Mouse (Mus musculus): ENCODE measurements at regions not wholly inside any gene's neighbourhood (a gene's known extent, or its start where the extent isn't known, plus 50 kb on each side); places are given as distances from the start of the nearest gene placed in this dataset.
A peak's percentile ranks its signal among the peaks of the same experiment; 100 is the strongest.

- Histone ChIP-seq H3K36me3 (ENCODE audit: control insufficient read depth, insufficient read depth) (no peaks in the 10 kb centered on the region), H3K9ac (replicated peaks; ENCODE audit: low read depth, low read length) (no peak overlapping the region), H3K4me2 (ENCODE audit: low read length) (no peak overlapping the region), H3K9me3 (ENCODE audit: control insufficient read depth, low read length) (no peaks in the 10 kb centered on the region), H3K4me3 (replicated peaks; ENCODE audit: low read length) (no peak overlapping the region), H3K27me3 (replicated peaks; ENCODE audit: control insufficient read depth, insufficient read depth, low read length) (no peaks in the 10 kb centered on the region), H3K27ac (ENCODE audit: low read length) (no peak overlapping the region), H3K4me1 (replicated peaks; ENCODE audit: control insufficient read depth, insufficient read depth, low read length) (peaks cover 4% of the 10 kb centered on the region; the same call in 1 of the 2 replicates)
- ATAC-seq, result no peak
- 84% methylated on average over 2 of the region's 2 CpGs for WGBS
These were observed 512.2 kb upstream of the Mki67 start for GRCm38 (mm10) chr7:136228331-136228730.

DNA sequence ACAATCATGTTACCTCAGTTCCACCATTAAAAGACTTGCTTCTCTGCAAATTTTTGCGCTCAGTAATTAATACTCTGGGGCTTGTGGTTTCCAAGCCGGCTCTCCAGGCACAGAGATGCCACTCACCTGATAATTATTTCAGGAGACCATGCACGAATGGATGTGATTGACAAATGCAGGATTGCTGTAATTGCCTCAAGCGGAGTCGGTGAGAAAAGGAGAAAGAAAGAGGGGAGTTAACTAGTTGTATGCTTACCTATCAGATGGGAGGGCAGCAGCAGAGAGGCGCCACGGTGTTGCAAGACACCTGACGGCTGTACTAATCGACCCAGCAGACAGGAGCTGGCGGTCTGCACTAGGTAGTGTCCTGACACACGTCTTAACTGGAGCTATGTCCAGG, 513.4 kb upstream of the Mki67 start:
- Histone ChIP-seq H3K36me3 (ENCODE audit: control insufficient read depth, insufficient read depth) (no peaks in the 10 kb centered on the region), H3K27ac (ENCODE audit: low read length) (no peak overlapping the region), H3K4me1 (replicated peaks; ENCODE audit: control insufficient read depth, insufficient read depth, low read length) (peaks cover 4% of the 10 kb centered on the region; the same call in 1 of the 2 replicates), H3K4me3 (replicated peaks; ENCODE audit: low read length) (no peak overlapping the region), H3K4me2 (ENCODE audit: low read length) (no peak overlapping the region), H3K27me3 (replicated peaks; ENCODE audit: control insufficient read depth, insufficient read depth, low read length) (no peaks in the 10 kb centered on the region; the same call in 1 of the 2 replicates), H3K9me3 (ENCODE audit: control insufficient read depth, low read length) (no peaks in the 10 kb centered on the region), H3K9ac (replicated peaks; ENCODE audit: low read depth, low read length) (no peak overlapping the region)
- ATAC-seq, result no peak
- 41% methylated on average over 11 of the region's 11 CpGs for WGBS

DNA sequence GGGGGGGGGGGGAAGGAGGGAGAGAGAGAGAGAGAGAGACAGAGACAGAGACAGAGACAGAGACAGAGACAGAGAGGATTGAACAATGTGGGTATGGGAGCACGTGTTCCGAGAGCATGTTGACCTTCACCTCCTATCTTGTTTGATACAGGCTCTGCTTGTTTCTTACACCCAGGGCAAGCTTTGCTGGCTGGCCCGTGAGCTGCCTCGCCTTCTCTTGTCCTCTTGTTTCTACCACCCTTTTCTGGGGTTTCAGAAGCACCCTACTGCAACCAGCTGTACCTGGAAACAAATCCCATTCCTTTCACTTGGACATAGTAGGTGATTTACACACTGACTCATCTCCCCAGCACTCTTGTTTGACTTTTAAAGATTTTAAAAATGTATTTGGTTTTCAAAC, 516.0 kb upstream of the Mki67 start:
- no peak overlapping the region for H3K4me3 ChIP-seq (replicated peaks; ENCODE audit: low read length)
- no peak overlapping the region for H3K9ac ChIP-seq (replicated peaks; ENCODE audit: low read depth, low read length)
- ATAC-seq, result no peak
- H3K36me3 ChIP-seq (ENCODE audit: control insufficient read depth, insufficient read depth), result no peaks in the 10 kb centered on the region
- H3K4me2 ChIP-seq (ENCODE audit: low read length), result no peak overlapping the region
- 90% methylated on average over 4 of the region's 4 CpGs for WGBS
- no peaks in the 10 kb centered on the region; the same call in 1 of the 2 replicates for H3K27me3 ChIP-seq (replicated peaks; ENCODE audit: control insufficient read depth, insufficient read depth, low read length)
- H3K27ac ChIP-seq (ENCODE audit: low read length), result no peak overlapping the region
- H3K9me3 ChIP-seq (ENCODE audit: control insufficient read depth, low read length), result no peaks in the 10 kb centered on the region
- peaks cover 8% of the 10 kb centered on the region for H3K4me1 ChIP-seq (replicated peaks; ENCODE audit: control insufficient read depth, insufficient read depth, low read length)

DNA sequence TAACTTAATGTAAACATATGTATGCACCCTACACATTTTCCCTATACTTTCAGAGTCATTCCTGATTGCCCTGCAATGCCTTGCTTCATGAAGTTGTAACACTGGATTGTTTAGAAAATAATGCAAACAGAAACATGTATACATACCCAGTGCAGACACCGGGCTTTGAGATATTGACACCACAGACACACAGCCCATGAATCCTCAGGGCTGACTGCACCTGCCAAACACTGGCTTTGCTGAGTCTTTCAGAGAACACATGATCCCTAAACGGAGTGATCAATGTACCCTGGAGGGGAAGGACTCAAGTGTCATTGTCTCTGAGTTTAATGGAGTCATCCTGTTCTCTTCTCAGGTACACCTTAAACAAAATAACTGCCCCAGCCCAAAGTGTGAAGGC, 519.4 kb upstream of the Mki67 start:
- H3K4me2 ChIP-seq (ENCODE audit: low read length), result no peak overlapping the region
- WGBS, result 59% methylated on average over 2 of the region's 2 CpGs
- no peak for ATAC-seq

DNA sequence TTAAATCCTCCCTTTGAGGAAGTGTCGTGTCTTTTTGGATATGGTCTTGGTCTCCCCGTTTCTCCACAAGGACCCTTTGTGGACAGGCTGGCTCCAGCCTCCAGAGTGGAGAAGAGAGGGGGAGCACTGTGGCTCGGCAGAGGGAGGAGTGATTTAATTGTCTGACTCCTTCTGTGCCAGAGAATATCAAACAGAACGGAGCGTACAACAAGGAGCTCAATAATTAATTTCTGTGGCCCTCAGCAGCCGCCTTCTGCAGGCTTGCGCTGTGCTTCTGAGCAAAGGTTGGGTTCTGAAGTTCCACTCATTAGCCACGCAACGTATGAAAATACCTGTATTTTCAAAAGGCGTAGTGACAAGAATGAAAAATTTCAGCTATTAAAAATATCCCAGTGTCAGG, 520.2 kb upstream of the Mki67 start:
- no peak for ATAC-seq
- no peak overlapping the region for H3K27ac ChIP-seq (ENCODE audit: low read length)
- H3K9me3 ChIP-seq (ENCODE audit: control insufficient read depth, low read length), result no peaks in the 10 kb centered on the region
- peaks cover 4% of the 10 kb centered on the region; the same call in 1 of the 2 replicates for H3K4me1 ChIP-seq (replicated peaks; ENCODE audit: control insufficient read depth, insufficient read depth, low read length)
- no peak overlapping the region for H3K9ac ChIP-seq (replicated peaks; ENCODE audit: low read depth, low read length)
- H3K36me3 ChIP-seq (ENCODE audit: control insufficient read depth, insufficient read depth), result no peaks in the 10 kb centered on the region
- no peak overlapping the region for H3K4me2 ChIP-seq (ENCODE audit: low read length)
- H3K27me3 ChIP-seq (replicated peaks; ENCODE audit: control insufficient read depth, insufficient read depth, low read length), result no peaks in the 10 kb centered on the region; the same call in 1 of the 2 replicates
- H3K4me3 ChIP-seq (replicated peaks; ENCODE audit: low read length), result no peak overlapping the region
- 34% methylated on average over 10 of the region's 10 CpGs for WGBS

More for the DNA sequence above, 519.4 kb upstream of the Mki67 start:
- Histone ChIP-seq H3K4me1 (replicated peaks; ENCODE audit: control insufficient read depth, insufficient read depth, low read length) (peaks cover 4% of the 10 kb centered on the region; the same call in 1 of the 2 replicates), H3K9me3 (ENCODE audit: control insufficient read depth, low read length) (no peaks in the 10 kb centered on the region), H3K27me3 (replicated peaks; ENCODE audit: control insufficient read depth, insufficient read depth, low read length) (no peaks in the 10 kb centered on the region; the same call in 1 of the 2 replicates), H3K9ac (replicated peaks; ENCODE audit: low read depth, low read length) (no peak overlapping the region), H3K36me3 (ENCODE audit: control insufficient read depth, insufficient read depth) (no peaks in the 10 kb centered on the region), H3K27ac (ENCODE audit: low read length) (no peak overlapping the region), H3K4me3 (replicated peaks; ENCODE audit: low read length) (no peak overlapping the region)

DNA sequence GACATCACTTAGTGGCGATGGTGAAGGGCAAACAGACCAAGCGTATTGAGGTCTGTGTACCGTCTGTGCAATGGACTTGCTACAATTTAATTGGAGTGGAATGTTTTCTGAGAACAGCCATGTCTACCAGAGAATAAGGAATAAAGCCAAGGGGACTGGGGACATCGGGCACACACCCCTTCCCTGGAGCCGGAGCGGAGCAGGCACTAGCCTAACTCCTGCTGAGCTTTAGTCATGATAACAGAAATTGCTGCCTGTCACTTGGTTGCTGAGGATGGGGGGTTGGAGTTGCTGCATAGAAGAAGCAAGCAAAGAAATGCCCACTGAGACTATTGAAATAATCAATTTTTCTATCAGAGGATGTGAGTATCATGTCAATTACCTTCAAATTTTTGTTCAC, 549.5 kb upstream of the Mki67 start:
- H3K36me3 ChIP-seq (ENCODE audit: control insufficient read depth, insufficient read depth), result no peaks in the 10 kb centered on the region
- no peak overlapping the region for H3K4me3 ChIP-seq (replicated peaks; ENCODE audit: low read length)
- no peak overlapping the region for H3K27ac ChIP-seq (ENCODE audit: low read length)
- H3K9me3 ChIP-seq (ENCODE audit: control insufficient read depth, low read length), result no peaks in the 10 kb centered on the region
- H3K27me3 ChIP-seq (replicated peaks; ENCODE audit: control insufficient read depth, insufficient read depth, low read length), result no peaks in the 10 kb centered on the region
- 27% methylated on average over 6 of the region's 6 CpGs for WGBS
- ATAC-seq, result no peak
- H3K4me2 ChIP-seq (ENCODE audit: low read length), result no peak overlapping the region
- peaks cover 19% of the 10 kb centered on the region for H3K4me1 ChIP-seq (replicated peaks; ENCODE audit: control insufficient read depth, insufficient read depth, low read length)
- H3K9ac ChIP-seq (replicated peaks; ENCODE audit: low read depth, low read length), result no peak overlapping the region

DNA sequence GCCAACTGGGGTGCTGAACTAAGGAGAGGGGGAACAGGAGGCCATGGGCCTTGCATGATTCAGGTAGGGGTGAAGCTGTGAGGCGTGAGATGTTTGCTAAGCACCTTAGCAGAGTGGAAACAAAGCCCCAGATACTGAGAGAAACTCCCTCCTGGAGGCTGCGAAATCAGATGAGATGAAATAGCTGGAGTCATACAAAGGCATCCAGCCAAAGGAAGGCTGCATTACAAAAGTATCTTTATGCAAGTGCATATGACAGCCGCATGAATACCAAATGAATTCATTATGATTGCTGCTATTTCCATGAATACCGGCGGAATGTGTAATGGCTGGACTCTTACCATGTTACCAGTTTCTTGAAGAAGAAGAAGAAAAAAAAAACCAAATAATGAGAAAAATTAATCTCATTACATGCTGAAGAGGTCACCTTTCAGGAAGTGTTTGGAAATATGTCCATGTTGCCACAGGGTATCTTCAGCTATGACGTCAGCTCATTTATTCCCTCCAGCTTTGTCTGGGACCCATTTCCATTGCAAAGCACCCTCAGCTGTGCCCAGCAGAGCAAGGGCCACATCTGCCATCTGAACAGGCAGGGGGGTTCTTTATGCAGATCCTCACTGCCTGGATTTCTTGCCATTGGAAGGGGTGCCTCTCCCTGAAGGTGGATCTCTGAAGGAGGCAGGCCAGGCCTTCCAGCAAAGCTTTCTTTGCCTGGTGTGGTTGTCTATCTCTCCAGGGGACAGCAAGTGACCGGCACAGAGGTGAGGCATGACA, 551.7 kb upstream of the Mki67 start:
- Histone ChIP-seq H3K9ac (replicated peaks; ENCODE audit: low read depth, low read length) (no peak overlapping the region; the same call in 1 of the 2 replicates), H3K4me2 (ENCODE audit: low read length) (peak overlapping the region; percentile 6; the same call in 1 of the 2 replicates), H3K4me1 (replicated peaks; ENCODE audit: control insufficient read depth, insufficient read depth, low read length) (peaks cover 19% of the 10 kb centered on the region), H3K27me3 (replicated peaks; ENCODE audit: control insufficient read depth, insufficient read depth, low read length) (no peaks in the 10 kb centered on the region), H3K4me3 (replicated peaks; ENCODE audit: low read length) (no peak overlapping the region), H3K9me3 (ENCODE audit: control insufficient read depth, low read length) (no peaks in the 10 kb centered on the region), H3K36me3 (ENCODE audit: control insufficient read depth, insufficient read depth) (no peaks in the 10 kb centered on the region), H3K27ac (ENCODE audit: low read length) (peak overlapping the region; percentile 73)
- 39% methylated on average over 7 of the region's 7 CpGs for WGBS
- peak; percentile 80 for ATAC-seq

GRCm38 (mm10) chr7:136275651-136276050, 559.5 kb upstream of the Mki67 start:
- ATAC-seq, result no peak
- WGBS, result 32% methylated on average over 10 of the region's 10 CpGs
- no peak overlapping the region for H3K4me2 ChIP-seq (ENCODE audit: low read length)

DNA sequence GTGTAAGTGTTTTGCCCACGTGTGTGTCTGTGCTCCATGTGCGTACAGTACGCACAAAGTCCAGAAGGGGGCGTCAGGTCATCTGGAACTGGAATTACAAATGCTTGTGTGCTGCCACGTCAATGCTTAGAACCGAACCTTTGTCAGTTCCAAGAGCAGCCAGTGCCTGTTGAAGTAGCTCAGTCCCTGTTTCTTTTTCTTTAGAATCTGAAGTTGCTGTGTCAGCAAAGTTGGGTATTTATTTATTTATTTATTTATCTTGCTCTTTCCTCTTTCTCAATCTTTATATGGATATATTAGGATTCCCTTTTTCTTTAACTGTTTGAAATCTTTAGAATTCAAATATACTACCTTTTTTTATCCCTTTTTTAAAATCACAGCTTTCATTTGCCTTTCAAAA, 567.6 kb upstream of the Mki67 start:
- H3K27me3 ChIP-seq (replicated peaks; ENCODE audit: control insufficient read depth, insufficient read depth, low read length), result no peaks in the 10 kb centered on the region
- no peak overlapping the region for H3K27ac ChIP-seq (ENCODE audit: low read length)
- 92% methylated on average over 6 of the region's 6 CpGs for WGBS
- ATAC-seq, result no peak
- no peak overlapping the region for H3K9ac ChIP-seq (replicated peaks; ENCODE audit: low read depth, low read length)
- H3K4me3 ChIP-seq (replicated peaks; ENCODE audit: low read length), result no peak overlapping the region
- H3K9me3 ChIP-seq (ENCODE audit: control insufficient read depth, low read length), result no peaks in the 10 kb centered on the region
- H3K36me3 ChIP-seq (ENCODE audit: control insufficient read depth, insufficient read depth), result no peaks in the 10 kb centered on the region
- H3K4me1 ChIP-seq (replicated peaks; ENCODE audit: control insufficient read depth, insufficient read depth, low read length), result no peaks in the 10 kb centered on the region
- H3K4me2 ChIP-seq (ENCODE audit: low read length), result no peak overlapping the region

More at GRCm38 (mm10) chr7:136275651-136276050, 559.5 kb upstream of the Mki67 start:
- Histone ChIP-seq H3K4me1 (replicated peaks; ENCODE audit: control insufficient read depth, insufficient read depth, low read length) (no peaks in the 10 kb centered on the region), H3K9me3 (ENCODE audit: control insufficient read depth, low read length) (no peaks in the 10 kb centered on the region), H3K9ac (replicated peaks; ENCODE audit: low read depth, low read length) (no peak overlapping the region), H3K36me3 (ENCODE audit: control insufficient read depth, insufficient read depth) (no peaks in the 10 kb centered on the region), H3K27me3 (replicated peaks; ENCODE audit: control insufficient read depth, insufficient read depth, low read length) (no peaks in the 10 kb centered on the region), H3K27ac (ENCODE audit: low read length) (no peak overlapping the region), H3K4me3 (replicated peaks; ENCODE audit: low read length) (no peak overlapping the region)
